Mouse (Mus musculus) embryonic facial prominence, embryonic 14.5 days (tissue): ENCODE results near the gene Filip1l. TPM values are rescaled to one million over a fixed set of nuclear protein-coding genes. Genes with fewer than 3 reads are reported as not detected.
A peak's percentile ranks its signal among the peaks of the same experiment; 100 is the strongest.

ENCODE experiments used
- ATAC-seq: fragments of 200-750 bp; cut with Nextera tagmentation; 2 replicates; pipeline ENCODE4 v1.8.0; 2017; ENCODE audit warnings: low read depth, moderate number of reproducible peaks, moderate TSS enrichment
- DNase-seq: peaks from one replicate; pipeline ENCODE4 v3.0.0-alpha.2; 2015; ENCODE audit warnings: low spot score
- H3K27ac ChIP-seq: fragments of 300-500 bp; sonication (generic); replicated peaks from 2 replicates; pipeline ENCODE4 v1.5.1; 2014; ENCODE audit warnings: low read depth, mild to moderate bottlenecking, low read length, moderate library complexity
- H3K27me3 ChIP-seq: fragments of 300-500 bp; sonication (generic); replicated peaks from 2 replicates; pipeline ENCODE4 v1.6.1; 2014; ENCODE audit warnings: low read length; ENCODE audit not compliant: control insufficient read depth, insufficient read depth
- H3K36me3 ChIP-seq: fragments of 300-500 bp; sonication (generic); 2 replicates; pipeline ENCODE4 v1.6.1; 2014; ENCODE audit warnings: low read length, mixed read lengths; ENCODE audit not compliant: control insufficient read depth, insufficient read depth
- H3K4me1 ChIP-seq: fragments of 300-500 bp; sonication (generic); 2 replicates; pipeline ENCODE4 v1.6.1; 2014; ENCODE audit warnings: antibody characterized with exemption, low read length; ENCODE audit not compliant: control insufficient read depth, insufficient read depth
- H3K4me2 ChIP-seq: fragments of 300-500 bp; sonication (generic); 2 replicates; pipeline ENCODE4 v1.6.1; 2014; ENCODE audit warnings: low read depth, mild to moderate bottlenecking, low read length, moderate library complexity, mixed read lengths
- H3K4me3 ChIP-seq: fragments of 300-500 bp; sonication (generic); 2 replicates; pipeline ENCODE4 v1.5.1; 2014; ENCODE audit warnings: low read depth, mild to moderate bottlenecking, low read length
- H3K9ac ChIP-seq: fragments of 300-500 bp; sonication (generic); 2 replicates; pipeline ENCODE4 v1.6.1; 2014; ENCODE audit warnings: low read depth, mild to moderate bottlenecking, low read length, moderate library complexity, mixed read lengths
- H3K9me3 ChIP-seq: fragments of 300-500 bp; sonication (generic); 2 replicates; pipeline ENCODE4 v1.6.1; 2016; ENCODE audit warnings: low read length; ENCODE audit not compliant: control insufficient read depth
- WGBS: fragments of 180-500 bp; shearing (Covaris S2); extraction: QIAGEN DNeasy Blood & Tissue Kit; methylation state at CpG from one replicate; pipeline ENCODE4 v1.1.7; 2014; 5-methylcytosine and 5-hydroxymethylcytosine counted together
- polyA plus RNA-seq: library from polyadenylated mRNA; unstranded; fragments of >200 nt; fragmentation: Nextera tagmentation; extraction: Ambion mirVana; gene quantifications from 2 replicates; pipeline ENCODE4 v1.2.1, GENCODE M21; 2014

The Filip1l gene
- polyA plus RNA-seq, 1 experiment from 2014 or later: 30.2 TPM

DNA sequence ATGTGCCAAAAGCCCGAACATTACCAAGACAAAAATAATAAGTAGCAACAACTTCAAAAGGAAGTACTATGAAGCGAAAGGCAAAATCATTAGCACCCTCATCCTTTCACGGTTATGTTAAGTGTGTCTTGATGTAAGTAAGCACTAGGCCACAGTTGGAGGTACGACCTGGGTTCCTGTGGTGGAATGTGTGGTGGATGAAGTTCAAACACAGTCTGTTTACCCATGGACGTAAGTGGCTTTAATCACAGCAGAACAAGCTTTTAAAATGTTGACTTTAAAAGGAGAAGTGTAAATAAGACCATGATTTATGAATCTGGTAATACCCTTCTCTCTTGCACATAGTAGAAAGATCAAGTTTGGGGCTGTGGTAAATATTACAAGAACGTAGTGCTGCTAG is 153.2 kb downstream of the Filip1l start:
- no peak overlapping the region for H3K27ac ChIP-seq
- 74% methylated on average over 6 of the region's 6 CpGs for WGBS
- H3K4me2 ChIP-seq: no peak overlapping the region
- no peak for ATAC-seq
- no peaks in the 10 kb centered on the region for H3K9me3 ChIP-seq
- H3K4me1 ChIP-seq: peaks cover 3% of the 10 kb centered on the region; the same call in 1 of the 2 replicates
- DNase-seq: no peak
- no peak overlapping the region for H3K4me3 ChIP-seq
- H3K27me3 ChIP-seq: no peaks in the 10 kb centered on the region
- no peaks in the 10 kb centered on the region for H3K36me3 ChIP-seq
- no peak overlapping the region for H3K9ac ChIP-seq

DNA sequence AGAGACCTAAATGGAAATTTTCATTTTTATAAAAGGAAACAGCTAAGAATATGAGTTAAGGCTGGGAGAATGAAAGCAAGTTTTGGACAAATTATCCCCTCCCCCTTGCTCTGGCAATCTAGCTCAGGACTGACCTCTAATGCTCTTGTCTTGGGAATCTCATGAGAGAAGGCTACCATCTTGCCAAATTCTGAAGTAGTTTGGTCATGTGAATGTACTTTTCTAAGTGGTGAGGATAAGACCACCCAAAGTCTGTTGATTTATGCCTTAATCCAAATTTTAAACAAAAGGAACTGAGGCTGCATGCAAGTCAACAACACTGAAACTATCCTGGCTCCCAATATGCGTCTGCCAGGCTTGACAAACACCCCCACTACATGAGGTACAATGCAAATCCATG is 155.5 kb downstream of the Filip1l start:
- DNase-seq: peak; percentile 35
- H3K9me3 ChIP-seq: no peaks in the 10 kb centered on the region
- no peaks in the 10 kb centered on the region for H3K36me3 ChIP-seq
- H3K4me2 ChIP-seq: no peak overlapping the region
- WGBS: 85% methylated on average over 1 of the region's 1 CpGs
- ATAC-seq: no peak; the same call in 1 of the 2 replicates
- no peak overlapping the region for H3K27ac ChIP-seq
- no peak overlapping the region for H3K4me3 ChIP-seq
- no peak overlapping the region for H3K9ac ChIP-seq
- H3K4me1 ChIP-seq: peaks cover 3% of the 10 kb centered on the region; the same call in 1 of the 2 replicates
- no peaks in the 10 kb centered on the region for H3K27me3 ChIP-seq

DNA sequence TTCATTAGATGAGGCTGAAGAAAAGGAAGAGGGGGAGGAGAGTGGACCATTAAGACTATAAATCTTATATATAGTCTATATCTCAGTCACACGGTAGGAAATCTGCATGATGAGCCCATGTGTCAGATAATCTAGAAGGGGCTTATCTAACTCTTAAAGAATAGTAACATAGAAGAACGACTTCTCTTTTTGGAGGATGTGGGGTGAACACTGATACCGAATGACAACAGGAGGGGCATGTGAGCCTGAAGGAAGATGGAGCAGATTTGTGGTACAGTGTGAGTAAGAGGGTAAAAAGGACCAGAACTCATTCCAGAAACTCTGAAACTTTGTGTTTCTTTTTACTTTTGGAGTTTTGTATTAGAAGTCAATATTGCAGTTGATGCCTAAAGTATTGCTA is 156.2 kb downstream of the Filip1l start:
- Histone ChIP-seq H3K4me2 (no peak overlapping the region), H3K27ac (no peak overlapping the region), H3K4me1 (peaks cover 3% of the 10 kb centered on the region; the same call in 1 of the 2 replicates), H3K9me3 (no peaks in the 10 kb centered on the region), H3K27me3 (no peaks in the 10 kb centered on the region), H3K4me3 (no peak overlapping the region), H3K9ac (no peak overlapping the region), H3K36me3 (no peaks in the 10 kb centered on the region)
- 88% methylated on average over 3 of the region's 3 CpGs for WGBS
- no peak for ATAC-seq
- DNase-seq: no peak

DNA sequence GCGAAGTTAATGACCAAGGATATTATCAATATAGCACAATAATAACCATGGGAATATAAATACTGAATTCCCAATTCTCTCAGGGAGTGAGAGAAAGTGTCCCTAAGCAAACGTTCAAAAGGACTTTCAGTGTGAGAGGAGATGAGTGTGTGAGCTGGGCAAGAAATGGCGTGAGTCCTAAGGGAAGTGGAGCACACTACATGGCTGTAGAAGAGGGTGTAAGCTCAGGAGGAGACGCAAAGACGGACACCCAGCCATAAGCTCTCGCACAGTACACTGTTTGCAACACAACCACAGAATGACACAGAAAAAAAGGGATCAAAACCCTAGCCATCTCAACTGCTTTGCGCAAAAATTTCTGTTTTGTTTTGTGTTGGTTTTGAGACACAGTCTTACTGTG is 160.7 kb downstream of the Filip1l start:
- Histone ChIP-seq H3K36me3 (no peaks in the 10 kb centered on the region), H3K4me3 (no peak overlapping the region), H3K9ac (no peak overlapping the region), H3K9me3 (no peaks in the 10 kb centered on the region), H3K4me1 (no peaks in the 10 kb centered on the region), H3K27me3 (no peaks in the 10 kb centered on the region), H3K4me2 (no peak overlapping the region), H3K27ac (no peak overlapping the region)
- DNase-seq (no peak), ATAC-seq (no peak)
- WGBS: 78% methylated on average over 7 of the region's 7 CpGs

DNA sequence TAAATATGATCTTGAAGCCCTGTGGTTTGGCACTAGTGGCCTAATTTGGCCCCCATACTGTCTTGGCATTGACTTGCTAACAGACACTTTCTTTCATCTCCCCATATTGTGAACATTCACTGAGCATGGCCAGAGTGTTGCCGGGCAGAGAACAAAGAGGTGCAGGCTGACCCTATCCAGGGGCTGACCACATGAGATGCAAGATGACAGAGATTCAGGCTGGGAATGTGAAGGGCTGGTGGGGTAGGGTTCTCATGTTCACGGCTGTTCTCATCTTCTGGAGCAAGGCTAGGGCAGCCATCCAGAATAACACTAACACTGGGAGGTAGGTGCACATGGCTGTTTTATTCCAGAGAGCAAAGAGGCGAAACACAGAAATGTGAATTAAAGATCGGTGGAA is 161.5 kb downstream of the Filip1l start:
- Histone ChIP-seq H3K27ac (no peak overlapping the region), H3K4me1 (no peaks in the 10 kb centered on the region), H3K9ac (no peak overlapping the region), H3K36me3 (no peaks in the 10 kb centered on the region), H3K27me3 (no peaks in the 10 kb centered on the region), H3K9me3 (no peaks in the 10 kb centered on the region), H3K4me3 (no peak overlapping the region), H3K4me2 (no peak overlapping the region)
- no peak for DNase-seq
- 65% methylated on average over 4 of the region's 4 CpGs for WGBS
- ATAC-seq: no peak

DNA sequence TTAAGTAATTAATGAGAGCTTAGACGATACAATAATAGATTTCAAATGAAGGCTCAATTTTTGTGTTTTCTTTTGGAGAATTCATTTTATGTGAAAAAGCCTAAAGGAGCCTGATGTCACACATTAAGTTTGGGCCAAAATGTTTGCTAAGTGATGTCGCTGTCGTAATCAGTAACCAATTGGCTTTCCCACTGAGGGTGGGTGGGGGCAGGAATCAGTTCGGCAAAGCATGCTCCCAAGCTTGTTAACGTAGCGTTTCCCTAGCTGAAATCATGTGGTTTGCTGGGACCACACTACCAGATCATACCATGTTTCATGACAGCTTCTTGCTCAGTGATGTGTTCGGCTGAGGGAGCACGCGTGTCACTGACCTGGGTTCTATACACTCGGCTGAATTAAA is 162.7 kb downstream of the Filip1l start:
- H3K36me3 ChIP-seq: no peaks in the 10 kb centered on the region
- no peak overlapping the region for H3K9ac ChIP-seq
- H3K4me2 ChIP-seq: no peak overlapping the region
- 0 out of 2 replicates have a peak overlapping the region, but pooled peaks have one; percentile 44 for H3K27ac ChIP-seq
- peak; percentile 41 for DNase-seq
- no peaks in the 10 kb centered on the region for H3K9me3 ChIP-seq
- no peak for ATAC-seq
- no peaks in the 10 kb centered on the region for H3K27me3 ChIP-seq
- H3K4me1 ChIP-seq: no peaks in the 10 kb centered on the region
- H3K4me3 ChIP-seq: no peak overlapping the region
- WGBS: 64% methylated on average over 10 of the region's 10 CpGs

DNA sequence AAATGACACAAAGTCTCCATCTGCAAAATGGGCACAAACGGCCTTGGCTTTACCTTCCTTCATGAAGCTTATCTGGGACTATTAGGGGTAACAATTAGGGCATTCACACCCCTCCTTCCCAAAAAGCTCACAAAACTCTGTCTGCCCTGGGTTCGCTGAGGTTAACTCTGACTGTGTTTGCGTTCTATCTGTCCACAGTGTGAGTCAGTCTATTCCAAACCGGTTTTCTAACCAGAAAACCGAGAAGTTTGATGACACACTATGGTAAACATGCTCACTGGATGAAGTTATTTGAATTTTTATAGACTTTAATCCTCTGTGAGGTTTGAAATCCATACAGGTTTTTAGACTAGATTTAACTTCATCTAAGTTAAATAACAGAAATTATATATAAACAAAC is 172.2 kb downstream of the Filip1l start:
- no peak overlapping the region for H3K4me3 ChIP-seq
- no peaks in the 10 kb centered on the region for H3K9me3 ChIP-seq
- H3K27ac ChIP-seq: no peak overlapping the region
- no peak for DNase-seq
- H3K4me2 ChIP-seq: no peak overlapping the region
- H3K4me1 ChIP-seq: no peaks in the 10 kb centered on the region; the same call in 1 of the 2 replicates
- no peaks in the 10 kb centered on the region for H3K27me3 ChIP-seq
- H3K9ac ChIP-seq: no peak overlapping the region
- ATAC-seq: no peak
- 80% methylated on average over 5 of the region's 5 CpGs for WGBS
- no peaks in the 10 kb centered on the region for H3K36me3 ChIP-seq

DNA sequence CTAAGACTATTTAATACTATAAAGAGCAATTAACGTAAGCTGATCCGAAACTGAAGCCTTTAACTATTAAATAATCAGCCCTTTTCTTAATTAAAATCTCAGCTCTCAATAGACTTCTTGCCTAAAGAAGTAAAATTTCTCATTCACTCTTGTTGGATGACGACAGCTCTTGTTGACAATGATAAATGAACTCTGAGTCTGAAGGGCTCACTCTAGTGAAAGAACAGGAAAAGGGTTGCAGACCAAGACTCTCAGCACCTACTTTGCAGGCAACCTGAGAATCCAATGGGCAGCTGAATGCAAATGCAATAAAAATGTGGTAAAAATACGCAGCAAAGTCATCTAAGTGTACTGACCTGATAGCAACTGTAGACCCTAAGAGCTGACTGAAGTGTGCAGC is 172.6 kb downstream of the Filip1l start:
- WGBS: 69% methylated on average over 4 of the region's 4 CpGs
- no peak overlapping the region for H3K9ac ChIP-seq

DNA sequence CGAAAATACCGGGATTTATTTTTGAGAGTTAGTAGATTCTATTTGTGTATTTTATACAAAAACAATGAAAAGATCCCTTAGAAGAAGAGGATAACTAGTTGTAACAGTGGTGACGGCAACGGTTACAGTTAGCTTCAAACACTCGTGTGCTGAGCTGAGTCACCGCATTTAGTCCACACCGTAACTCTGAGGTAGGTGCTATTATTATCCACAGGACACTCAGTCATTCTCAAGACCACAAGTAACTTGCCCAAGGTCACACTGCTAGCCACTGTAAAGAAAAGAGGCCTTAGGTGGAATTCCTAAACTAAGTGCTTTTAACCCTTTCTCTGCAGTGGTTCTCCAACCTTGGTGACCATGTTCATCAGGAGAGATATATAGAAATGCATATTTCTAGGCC is 174.0 kb downstream of the Filip1l start:
- H3K4me1 ChIP-seq: peaks cover 8% of the 10 kb centered on the region; the same call in 1 of the 2 replicates
- no peak for ATAC-seq
- H3K9ac ChIP-seq: no peak overlapping the region
- no peaks in the 10 kb centered on the region for H3K36me3 ChIP-seq
- 83% methylated on average over 7 of the region's 7 CpGs for WGBS
- no peak overlapping the region for H3K27ac ChIP-seq
- H3K4me2 ChIP-seq: no peak overlapping the region
- H3K27me3 ChIP-seq: no peaks in the 10 kb centered on the region
- no peaks in the 10 kb centered on the region for H3K9me3 ChIP-seq
- H3K4me3 ChIP-seq: no peak overlapping the region
- DNase-seq: no peak

More for the DNA sequence above, 172.6 kb downstream of the Filip1l start:
- peaks cover under 1% of the 10 kb centered on the region; the same call in 1 of the 2 replicates for H3K4me1 ChIP-seq
- DNase-seq: no peak
- no peak overlapping the region for H3K4me2 ChIP-seq
- no peaks in the 10 kb centered on the region for H3K27me3 ChIP-seq
- no peaks in the 10 kb centered on the region for H3K36me3 ChIP-seq
- no peak overlapping the region for H3K4me3 ChIP-seq
- H3K27ac ChIP-seq: no peak overlapping the region
- no peak for ATAC-seq
- no peaks in the 10 kb centered on the region for H3K9me3 ChIP-seq
